Mouse (Mus musculus) liver, postnatal 0 days (tissue): Measurements from ENCODE around the gene Rnase13.

ENCODE experiments used
- CTCF ChIP-seq: sonication (generic); IDR thresholded peaks from 2 replicates; pipeline ENCODE4 v1.5.1; 2016; ENCODE audit warnings: antibody characterized with exemption, low read depth
- EP300 ChIP-seq: IDR thresholded peaks from 2 replicates; pipeline ENCODE4 v1.6.1; 2016; ENCODE audit warnings: antibody characterized with exemption, low read depth, mild to moderate bottlenecking

- TF ChIP-seq CTCF (no peak), EP300 (no peak)
Observed at GRCm38 (mm10) chr14:51913062-51913959, 9.3 kb downstream of the Rnase13 start.
